Mouse (Mus musculus) limb, embryonic 11.5 days (tissue): ENCODE measurements at regions not wholly inside any gene's neighbourhood (a gene's known extent, or its start where the extent isn't known, plus 50 kb on each side); places are given as distances from the start of the nearest gene placed in this dataset.

Source experiments
- ATAC-seq: fragments of 200-750 bp; cut with Nextera tagmentation; 2 replicates; pipeline ENCODE4 v1.8.0; 2017; ENCODE audit warnings: low read depth; ENCODE audit not compliant: insufficient number of reproducible peaks, low FRiP score, low TSS enrichment
- DNase-seq: peaks from one replicate; pipeline ENCODE4 v3.0.0-alpha.2; 2015; ENCODE audit warnings: low spot score
- H3K27ac ChIP-seq: fragments of 300-500 bp; sonication (generic); replicated peaks from 2 replicates; pipeline ENCODE4 v1.5.1; 2014; ENCODE audit warnings: low read depth, mild to moderate bottlenecking, low read length
- H3K27me3 ChIP-seq: fragments of 300-500 bp; sonication (generic); 2 replicates; pipeline ENCODE4 v1.6.1; 2014; ENCODE audit warnings: mild to moderate bottlenecking, low read length, mixed read lengths; ENCODE audit not compliant: control insufficient read depth, insufficient read depth
- H3K36me3 ChIP-seq: fragments of 300-500 bp; sonication (generic); 2 replicates; pipeline ENCODE4 v1.6.1; 2014; ENCODE audit warnings: mild to moderate bottlenecking, low read length, moderate library complexity, mixed read lengths; ENCODE audit not compliant: control insufficient read depth, insufficient read depth
- H3K4me1 ChIP-seq: fragments of 300-500 bp; sonication (generic); 2 replicates; pipeline ENCODE4 v1.6.1; 2014; ENCODE audit warnings: low read length, mixed read lengths; ENCODE audit not compliant: control insufficient read depth, insufficient read depth
- H3K4me2 ChIP-seq: fragments of 300-500 bp; sonication (generic); 2 replicates; pipeline ENCODE4 v1.6.1; 2014; ENCODE audit warnings: low read depth, mild to moderate bottlenecking, moderate library complexity; ENCODE audit not compliant: severe bottlenecking
- H3K4me3 ChIP-seq: fragments of 300-500 bp; sonication (generic); 2 replicates; pipeline ENCODE4 v1.5.1; 2014; ENCODE audit warnings: low read depth, low read length
- H3K9ac ChIP-seq: fragments of 300-500 bp; sonication (generic); 2 replicates; pipeline ENCODE4 v1.6.1; 2014; ENCODE audit warnings: mild to moderate bottlenecking, low read length
- H3K9me3 ChIP-seq: fragments of 300-500 bp; sonication (generic); 2 replicates; pipeline ENCODE4 v1.6.1; 2016; ENCODE audit warnings: low read length; ENCODE audit not compliant: control insufficient read depth
- WGBS: fragments of 180-500 bp; shearing (Covaris S2); extraction: QIAGEN DNeasy Blood & Tissue Kit; methylation state at CpG from one replicate; pipeline ENCODE4 v1.1.7; 2014; 5-methylcytosine and 5-hydroxymethylcytosine counted together

DNA sequence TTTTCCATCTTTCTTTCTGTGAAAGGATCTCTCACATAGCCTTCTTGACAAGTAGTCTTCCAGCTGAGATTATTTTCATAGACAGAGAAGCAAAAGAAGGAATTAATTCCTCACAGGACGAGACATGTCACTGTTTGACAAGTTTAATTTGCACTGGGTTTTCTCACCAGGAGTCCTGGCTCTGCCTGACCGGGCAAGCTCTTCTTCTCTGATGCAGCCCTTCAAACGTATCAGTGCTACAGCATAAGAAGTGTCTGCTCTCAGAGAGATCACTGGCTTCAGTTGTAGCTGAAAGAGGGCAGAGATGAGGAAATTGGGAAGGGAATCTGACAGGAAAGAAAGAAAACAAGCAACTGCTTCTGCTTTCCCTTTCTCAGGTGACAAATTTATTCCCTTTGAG lies 201.8 kb upstream of the Slc39a10 start:
- ATAC-seq = no peak
- Histone ChIP-seq H3K9me3 (no peaks in the 10 kb centered on the region), H3K4me2 (no peak overlapping the region), H3K4me1 (no peaks in the 10 kb centered on the region), H3K4me3 (no peak overlapping the region), H3K9ac (no peak overlapping the region), H3K36me3 (no peaks in the 10 kb centered on the region), H3K27me3 (no peaks in the 10 kb centered on the region), H3K27ac (no peak overlapping the region)
- 45% methylated on average over 3 of the region's 3 CpGs for WGBS
- DNase-seq = no peak

DNA sequence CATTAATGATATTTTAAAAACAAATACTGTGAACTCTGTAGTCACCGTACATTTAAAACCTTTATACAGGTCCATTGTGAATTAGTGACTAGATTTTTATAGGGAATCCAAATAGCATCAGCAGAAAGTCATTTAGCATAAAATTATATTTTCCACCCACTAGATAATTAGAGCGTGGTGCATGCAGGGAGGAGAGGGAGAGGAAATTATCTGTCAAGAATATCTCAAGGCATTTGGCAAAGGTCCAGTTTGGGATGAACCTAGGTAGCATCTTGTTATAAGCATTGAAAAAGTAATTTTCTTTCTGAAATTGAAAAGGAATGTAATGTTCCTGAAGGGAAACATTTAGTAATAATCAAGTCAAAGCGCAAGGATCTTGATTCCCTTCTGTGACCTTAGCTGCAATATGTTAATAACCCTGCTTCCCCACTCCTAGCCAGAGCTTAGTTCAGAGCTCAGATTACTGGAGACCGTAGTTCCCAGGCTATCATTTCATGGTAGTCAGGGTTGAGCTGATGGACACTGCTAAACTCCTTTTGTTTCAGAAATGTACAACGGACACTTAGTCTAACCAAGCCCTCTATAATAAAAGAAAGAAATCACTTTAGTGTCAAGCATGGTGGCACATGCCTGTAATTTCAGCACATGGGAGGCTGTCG lies 200.8 kb upstream of the Slc39a10 start:
- Histone ChIP-seq H3K4me1 (no peaks in the 10 kb centered on the region), H3K4me3 (no peak overlapping the region), H3K36me3 (no peaks in the 10 kb centered on the region), H3K9me3 (no peaks in the 10 kb centered on the region), H3K27me3 (no peaks in the 10 kb centered on the region), H3K27ac (no peak overlapping the region), H3K4me2 (no peak overlapping the region), H3K9ac (no peak overlapping the region)
- ATAC-seq = no peak
- 81% methylated on average over 6 of the region's 6 CpGs for WGBS
- no peak for DNase-seq

DNA sequence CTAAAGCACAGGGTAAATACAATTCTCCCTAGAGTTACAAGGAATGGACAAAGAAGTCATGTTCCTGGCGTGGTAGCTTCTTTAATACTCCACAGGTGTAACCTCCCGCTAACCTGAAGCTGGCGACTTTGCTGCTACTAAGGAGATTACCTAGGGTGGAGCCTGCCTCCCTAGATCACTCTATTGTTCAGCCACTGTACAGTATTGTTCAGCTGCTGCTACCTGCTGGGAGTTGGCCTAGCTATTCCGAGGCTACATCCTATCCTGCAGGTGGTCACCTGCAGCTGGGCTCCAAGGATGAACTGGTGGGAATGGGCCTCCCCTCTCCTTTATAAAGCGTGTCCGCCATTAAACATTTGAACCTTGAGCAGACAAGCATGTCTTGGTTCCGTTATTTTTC lies 183.8 kb upstream of the Slc39a10 start:
- WGBS = 88% methylated on average over 7 of the region's 7 CpGs
- no peak overlapping the region for H3K4me3 ChIP-seq
- H3K27me3 ChIP-seq = no peaks in the 10 kb centered on the region
- H3K9ac ChIP-seq = no peak overlapping the region
- DNase-seq (no peak), ATAC-seq (no peak)
- H3K9me3 ChIP-seq = no peaks in the 10 kb centered on the region
- H3K36me3 ChIP-seq = no peaks in the 10 kb centered on the region
- H3K4me1 ChIP-seq = no peaks in the 10 kb centered on the region
- H3K4me2 ChIP-seq = no peak overlapping the region
- H3K27ac ChIP-seq = no peak overlapping the region

DNA sequence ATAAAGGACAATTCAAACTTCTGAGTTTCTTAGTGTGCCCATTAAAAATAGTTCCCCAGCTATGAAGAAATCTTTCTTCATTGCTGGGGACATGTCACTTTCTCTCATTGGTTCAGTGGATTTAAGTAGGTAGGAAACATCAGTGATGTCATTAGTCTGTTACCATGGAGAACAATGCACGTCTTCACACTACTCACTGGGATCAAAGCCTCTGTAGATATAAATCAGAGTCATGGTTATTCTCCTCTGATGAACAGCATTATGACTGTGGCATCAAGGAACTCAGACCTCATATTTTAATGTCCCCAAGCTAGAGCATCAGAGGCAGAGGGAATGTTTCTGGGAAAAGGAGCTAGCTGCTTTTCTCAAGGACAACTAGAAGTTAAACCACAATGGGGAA lies 165.5 kb upstream of the Slc39a10 start:
- H3K27me3 ChIP-seq = no peaks in the 10 kb centered on the region
- no peak overlapping the region for H3K4me3 ChIP-seq
- no peaks in the 10 kb centered on the region for H3K9me3 ChIP-seq
- 55% methylated on average over 1 of the region's 1 CpGs for WGBS
- no peaks in the 10 kb centered on the region for H3K36me3 ChIP-seq
- no peak overlapping the region for H3K27ac ChIP-seq
- H3K4me1 ChIP-seq = peaks cover 3% of the 10 kb centered on the region; the same call in 1 of the 2 replicates
- no peak for ATAC-seq
- no peak overlapping the region for H3K4me2 ChIP-seq
- DNase-seq = no peak
- no peak overlapping the region for H3K9ac ChIP-seq

- no peak overlapping the region for H3K4me3 ChIP-seq
- WGBS = 38% methylated on average over 3 of the region's 3 CpGs
- no peaks in the 10 kb centered on the region for H3K9me3 ChIP-seq
- DNase-seq (no peak), ATAC-seq (no peak)
- peaks cover 3% of the 10 kb centered on the region; the same call in 1 of the 2 replicates for H3K4me1 ChIP-seq
- H3K27me3 ChIP-seq = no peaks in the 10 kb centered on the region
- H3K27ac ChIP-seq = no peak overlapping the region
- no peaks in the 10 kb centered on the region for H3K36me3 ChIP-seq
- H3K4me2 ChIP-seq = no peak overlapping the region
- H3K9ac ChIP-seq = no peak overlapping the region
Measured at GRCm38 (mm10) chr1:47057344-47057743, 164.7 kb upstream of the Slc39a10 start.

GRCm38 (mm10) chr1:47051109-47051508 lies 158.5 kb upstream of the Slc39a10 start:
- H3K36me3 ChIP-seq = no peaks in the 10 kb centered on the region
- DNase-seq (no peak), ATAC-seq (no peak)
- no peak overlapping the region for H3K4me3 ChIP-seq
- H3K4me1 ChIP-seq = no peaks in the 10 kb centered on the region
- H3K27me3 ChIP-seq = no peaks in the 10 kb centered on the region
- H3K4me2 ChIP-seq = no peak overlapping the region
- no peak overlapping the region for H3K9ac ChIP-seq
- H3K27ac ChIP-seq = no peak overlapping the region
- H3K9me3 ChIP-seq = no peaks in the 10 kb centered on the region

DNA sequence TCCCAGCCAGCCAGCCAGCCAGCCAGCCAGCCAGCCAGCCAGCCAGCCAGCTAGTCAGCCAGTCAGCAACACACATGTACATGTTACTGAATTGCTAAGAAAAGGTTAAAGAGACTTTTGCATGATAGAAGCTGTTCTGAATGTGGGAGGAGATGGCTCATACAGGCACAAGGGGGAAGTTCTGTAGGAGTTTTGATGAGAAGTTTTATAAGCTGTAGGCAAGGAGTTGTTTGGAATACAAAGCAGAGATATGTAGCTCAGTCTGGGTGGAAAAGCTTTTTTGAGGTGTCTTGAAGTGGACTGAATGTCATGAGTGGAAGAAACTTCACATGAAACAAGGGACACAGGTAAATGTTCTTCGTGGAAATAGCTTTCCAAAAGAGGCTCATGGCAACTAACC lies 157.8 kb upstream of the Slc39a10 start:
- Histone ChIP-seq H3K27me3 (no peaks in the 10 kb centered on the region), H3K36me3 (no peaks in the 10 kb centered on the region), H3K4me3 (no peak overlapping the region), H3K9me3 (no peaks in the 10 kb centered on the region), H3K9ac (no peak overlapping the region), H3K4me1 (no peaks in the 10 kb centered on the region), H3K27ac (no peak overlapping the region), H3K4me2 (no peak overlapping the region)
- DNase-seq (no peak), ATAC-seq (no peak)
- WGBS = 85% methylated on average over 1 of the region's 1 CpGs

DNA sequence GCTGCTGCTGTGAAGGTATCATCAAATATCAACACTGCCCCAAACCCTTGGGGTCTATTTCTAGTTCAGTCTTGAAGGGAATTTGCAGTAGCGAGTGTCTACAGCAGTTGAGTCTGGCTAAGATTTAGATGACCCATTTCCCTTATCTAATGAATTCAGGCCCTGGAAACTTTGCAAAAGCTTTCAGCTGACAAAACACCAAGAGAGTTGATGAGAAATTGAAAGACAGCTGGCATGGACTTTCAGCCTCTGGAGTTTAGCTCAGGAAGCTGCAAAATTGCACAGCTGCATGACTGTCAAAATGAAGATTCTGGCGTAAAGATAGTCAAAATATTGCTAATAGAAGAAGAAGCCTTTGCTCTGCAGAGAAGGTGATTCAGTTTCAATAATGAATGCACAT lies 144.9 kb upstream of the Slc39a10 start:
- no peak overlapping the region for H3K4me2 ChIP-seq
- no peaks in the 10 kb centered on the region for H3K27me3 ChIP-seq
- no peaks in the 10 kb centered on the region for H3K9me3 ChIP-seq
- no peaks in the 10 kb centered on the region for H3K36me3 ChIP-seq
- DNase-seq (no peak), ATAC-seq (no peak)
- no peaks in the 10 kb centered on the region for H3K4me1 ChIP-seq
- H3K9ac ChIP-seq = no peak overlapping the region
- no peak overlapping the region for H3K4me3 ChIP-seq
- H3K27ac ChIP-seq = no peak overlapping the region
- 79% methylated on average over 2 of the region's 2 CpGs for WGBS

DNA sequence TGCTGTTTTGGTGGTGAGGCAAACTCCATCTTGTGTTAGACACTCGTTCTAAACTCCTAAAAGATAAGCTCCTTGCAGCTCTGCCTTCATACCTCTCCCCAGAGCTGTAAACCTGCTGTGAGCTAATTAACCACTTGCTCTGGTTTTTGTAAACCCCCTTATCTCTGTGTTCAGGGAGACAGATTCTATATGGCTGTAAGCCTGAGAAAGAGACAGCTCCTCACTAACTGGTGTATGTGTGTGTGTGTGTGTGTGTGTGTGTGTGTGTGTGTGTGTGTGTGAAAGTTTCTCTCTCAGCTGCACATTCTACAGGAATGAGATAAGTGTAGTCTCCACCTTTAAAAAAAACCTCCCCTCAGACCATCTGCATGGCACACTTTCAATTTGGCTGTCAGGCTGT lies 126.7 kb upstream of the Slc39a10 start:
- no peaks in the 10 kb centered on the region for H3K27me3 ChIP-seq
- H3K9me3 ChIP-seq = no peaks in the 10 kb centered on the region
- DNase-seq (no peak), ATAC-seq (no peak)
- 17% methylated on average over 1 of the region's 1 CpGs for WGBS
- H3K4me2 ChIP-seq = no peak overlapping the region
- no peaks in the 10 kb centered on the region for H3K36me3 ChIP-seq
- H3K4me3 ChIP-seq = no peak overlapping the region
- no peaks in the 10 kb centered on the region for H3K4me1 ChIP-seq
- H3K9ac ChIP-seq = no peak overlapping the region
- H3K27ac ChIP-seq = no peak overlapping the region
